Mouse (Mus musculus) layer of hippocampus, adult 11-12 months (tissue): ENCODE data around the gene Otogl.
A peak's percentile ranks its signal among the peaks of the same experiment; 100 is the strongest.

Experiments used
- DNase-seq: peaks from one replicate; pipeline ENCODE4 v3.0.0; 2022; ENCODE audit warnings: low spot score

Gene Otogl

DNA sequence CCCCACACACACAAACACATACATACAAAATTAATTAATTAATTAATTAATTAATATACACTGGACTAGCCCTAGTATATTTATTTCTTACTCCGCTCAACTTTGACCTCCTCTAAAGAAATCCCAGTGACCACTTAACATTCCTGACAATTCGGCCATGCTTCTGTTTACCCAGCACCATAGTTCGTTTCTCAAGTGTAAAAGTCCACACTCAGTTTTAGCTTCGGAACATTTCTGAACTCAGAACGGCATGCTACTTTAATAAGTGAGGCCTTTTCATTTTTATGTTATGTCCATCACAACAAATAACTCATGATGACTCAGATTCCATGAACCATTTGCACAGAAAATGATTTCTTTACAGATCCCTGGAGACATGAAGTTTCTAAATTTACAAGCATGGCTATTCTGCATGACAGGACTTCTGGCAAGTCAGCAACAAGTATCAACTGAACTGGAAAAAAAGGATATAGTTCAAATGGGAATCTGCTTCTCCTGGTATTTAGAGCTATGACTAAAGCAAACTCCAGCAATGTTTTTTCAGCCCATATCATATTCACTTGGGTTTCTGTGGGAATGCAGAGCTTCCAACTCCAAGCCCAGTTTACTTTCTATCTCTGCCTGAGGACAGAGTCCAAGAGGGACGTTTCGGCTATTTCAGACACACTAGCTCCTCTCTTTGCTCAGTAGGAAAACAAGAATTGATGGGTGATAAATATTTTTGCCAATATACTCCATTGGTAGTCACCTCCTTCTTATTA lies 6.5 kb downstream of the Otogl start:
- DNase-seq: no peak

GRCm38 (mm10) chr10:107901958-107902357 lies 10.0 kb downstream of the Otogl start:
- DNase-seq: no peak

DNA sequence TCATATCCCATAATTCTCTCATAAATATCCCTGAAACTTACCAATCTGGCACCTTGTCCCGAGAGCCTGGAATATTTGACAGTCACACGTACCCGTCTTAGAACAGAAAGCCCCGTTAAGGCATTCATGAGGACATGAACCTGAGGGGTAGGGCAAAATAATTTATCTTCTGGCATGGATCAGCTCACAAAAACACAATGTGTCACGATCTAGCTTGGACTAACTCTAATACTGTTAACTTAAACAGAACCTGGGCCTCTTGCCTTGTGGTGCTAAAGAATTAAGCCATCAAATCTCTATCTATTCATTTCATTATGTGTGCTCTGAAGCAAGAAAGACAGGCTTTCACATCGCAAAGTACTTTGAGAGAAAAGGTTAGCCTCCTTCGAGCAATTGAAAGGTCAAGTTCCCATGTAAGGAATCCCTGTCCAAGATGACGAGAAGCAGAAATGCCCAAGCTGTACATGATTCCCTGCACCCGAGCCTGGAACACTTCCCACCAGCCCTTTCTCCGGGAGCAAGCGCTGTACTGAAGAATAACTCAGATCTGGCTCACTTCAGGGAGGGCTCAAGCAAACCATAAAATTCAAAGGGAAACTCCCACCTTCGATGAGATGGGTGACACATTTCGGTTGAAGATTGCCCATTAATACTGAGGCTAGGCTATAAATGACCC lies 10.6 kb downstream of the Otogl start:
- no peak for DNase-seq

DNA sequence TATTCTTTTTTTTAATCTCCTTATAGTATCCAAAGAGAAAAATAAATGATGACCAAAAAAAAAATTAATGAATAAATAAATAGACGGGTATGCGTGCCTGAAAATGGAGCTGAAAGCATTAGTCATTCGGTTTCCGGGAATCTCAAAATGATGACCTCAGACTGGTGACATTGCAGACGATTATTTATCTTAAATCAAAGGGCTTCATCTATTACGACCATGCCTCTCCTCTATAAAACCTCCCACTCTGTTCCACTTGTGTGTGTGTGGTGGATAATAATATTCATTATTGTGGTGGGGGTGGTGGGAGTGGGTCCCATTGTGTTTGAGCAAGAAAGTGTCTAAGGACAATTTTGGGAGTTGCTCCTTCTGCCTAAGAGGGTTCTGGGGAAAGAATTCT lies 12.0 kb downstream of the Otogl start:
- no peak for DNase-seq

- no peak for DNase-seq
These were observed 15.8 kb downstream of the Otogl start for GRCm38 (mm10) chr10:107896158-107896557.

- DNase-seq: no peak
These were observed 17.0 kb downstream of the Otogl start for GRCm38 (mm10) chr10:107894663-107895581.

DNA sequence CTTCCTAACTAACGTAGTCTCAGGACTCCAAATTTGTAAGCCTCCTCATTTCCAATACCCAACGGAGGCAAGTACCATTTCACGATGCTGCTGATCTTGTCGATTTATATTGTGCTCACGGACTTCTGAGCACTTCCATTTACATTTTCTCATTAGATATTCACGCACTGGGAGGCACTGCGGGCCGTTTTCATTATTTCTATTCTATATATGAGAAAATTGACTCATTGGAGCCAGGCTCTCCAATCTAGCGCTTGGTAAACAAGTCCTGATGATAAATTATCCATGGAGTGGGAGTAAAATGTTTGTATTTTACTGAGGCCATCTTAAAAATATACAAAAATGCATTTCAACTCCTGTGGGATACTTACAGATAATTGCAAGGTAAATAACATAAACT lies 21.5 kb downstream of the Otogl start:
- no peak for DNase-seq

DNA sequence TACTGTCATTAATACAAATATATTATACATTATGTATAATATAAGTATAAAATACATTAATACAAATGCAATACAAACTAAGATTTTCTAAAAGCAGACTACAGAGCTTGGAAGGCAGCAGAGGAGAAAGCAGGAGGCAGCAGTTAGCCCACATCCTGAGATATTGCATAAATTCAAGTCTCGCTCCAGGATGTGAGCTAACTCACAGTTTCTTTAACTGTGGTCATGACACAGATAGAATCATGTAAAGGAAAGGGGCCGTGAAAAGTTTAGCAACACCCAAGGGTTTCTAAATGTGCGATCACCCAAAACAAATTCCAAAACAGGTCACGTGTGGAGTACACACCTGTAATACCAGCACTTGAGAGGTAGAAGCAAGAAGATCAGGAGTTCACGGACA lies 39.4 kb downstream of the Otogl start:
- DNase-seq: no peak

DNA sequence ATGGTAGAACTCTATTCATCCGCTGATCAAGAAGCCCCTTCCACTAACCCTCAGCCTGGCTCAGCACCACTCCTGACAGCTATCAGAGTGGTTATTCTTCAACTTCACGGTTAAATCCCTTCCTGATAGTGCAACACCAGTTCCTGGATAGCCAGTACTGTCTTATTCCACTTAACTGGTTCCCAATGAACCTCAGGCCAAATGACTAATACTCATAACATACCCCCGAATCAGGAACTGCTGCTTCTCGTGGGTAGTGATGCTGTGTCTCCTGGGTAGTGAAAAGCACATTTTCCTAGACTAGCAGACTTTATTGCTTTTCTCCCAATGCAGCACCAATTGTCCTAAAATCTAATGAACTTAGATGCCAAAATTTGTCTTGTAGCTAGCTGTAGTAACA lies 39.8 kb downstream of the Otogl start:
- no peak for DNase-seq

GRCm38 (mm10) chr10:107870540-107870939 lies 41.4 kb downstream of the Otogl start:
- no peak for DNase-seq

- DNase-seq: no peak
These were observed 43.0 kb downstream of the Otogl start for GRCm38 (mm10) chr10:107868904-107869303.

- DNase-seq: no peak
These were observed 44.5 kb downstream of the Otogl start for GRCm38 (mm10) chr10:107867414-107867813.

GRCm38 (mm10) chr10:107860235-107860917 lies 51.6 kb downstream of the Otogl start:
- DNase-seq: peak; percentile 7

DNA sequence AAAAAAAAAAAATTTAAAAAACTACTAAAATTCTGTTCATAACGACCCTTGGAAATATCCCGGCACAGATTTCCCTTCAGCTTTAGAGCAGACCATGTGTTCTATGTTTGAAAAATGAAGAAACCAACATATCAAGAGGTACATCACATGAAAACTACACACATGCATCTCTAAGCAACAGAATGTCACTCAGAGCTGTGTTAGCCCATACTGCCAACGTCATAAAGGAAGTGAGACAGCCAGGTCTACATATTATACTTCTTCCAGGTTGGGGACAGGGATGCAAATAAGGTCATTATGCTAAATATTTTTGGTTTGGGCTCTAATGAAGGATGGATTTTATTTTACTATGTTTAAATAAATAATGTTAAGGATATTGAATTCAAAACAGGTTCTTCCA lies 52.7 kb downstream of the Otogl start:
- no peak for DNase-seq

DNA sequence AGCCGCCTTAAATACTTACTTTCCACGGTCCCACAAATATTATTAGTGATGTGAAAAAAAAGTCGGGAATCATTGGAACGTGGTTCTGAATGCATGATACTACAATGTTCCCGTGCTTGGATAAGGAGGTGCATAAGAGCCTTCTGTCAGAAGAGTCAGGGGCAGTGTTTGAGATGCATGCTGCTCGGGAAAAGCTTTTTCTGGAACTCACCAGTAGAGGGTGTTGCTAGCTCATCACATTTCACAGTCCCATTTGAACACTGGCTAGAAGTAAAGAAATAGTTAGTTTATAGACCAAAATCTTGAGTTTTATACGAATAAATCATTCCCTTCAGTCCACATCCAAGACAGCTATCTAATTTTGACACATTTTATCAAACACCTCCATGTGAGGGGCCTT lies 53.2 kb downstream of the Otogl start:
- DNase-seq: peak; percentile 42

DNA sequence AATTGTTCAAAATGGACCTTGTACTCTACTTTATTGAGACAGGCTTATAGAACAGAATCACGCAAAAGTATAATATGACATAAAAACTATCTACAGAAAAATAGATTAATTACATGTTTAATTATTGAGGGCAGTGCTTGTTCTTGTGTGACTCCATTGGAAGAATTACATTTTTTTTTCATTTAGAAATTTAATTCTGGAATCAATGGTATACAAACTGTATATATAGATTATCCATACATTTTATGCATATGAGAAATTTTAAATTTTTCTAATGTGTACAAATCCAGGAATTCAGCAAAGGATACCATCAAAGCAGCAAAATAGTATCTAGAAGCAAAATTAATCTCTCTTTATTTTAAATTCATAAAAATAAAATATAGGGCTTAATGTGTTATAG lies 67.0 kb downstream of the Otogl start:
- DNase-seq: no peak

GRCm38 (mm10) chr10:107834452-107835239 lies 77.3 kb downstream of the Otogl start:
- no peak for DNase-seq

GRCm38 (mm10) chr10:107829151-107829550 lies 82.8 kb downstream of the Otogl start:
- no peak for DNase-seq

- peak; percentile 25 for DNase-seq
These were observed 98.0 kb downstream of the Otogl start for GRCm38 (mm10) chr10:107813814-107814483.

- DNase-seq: no peak
These were observed 101.1 kb downstream of the Otogl start for GRCm38 (mm10) chr10:107810649-107811398.
